Mouse (Mus musculus) ES-Bruce4 (cell line): Measurements from ENCODE around the gene Gm4307.
"Not testable (repeated sequence)": the region's sequence is repeated elsewhere in the genome, so short reads cannot be mapped to it uniquely, and the experiment has no call there.

Source experiments
- CTCF ChIP-seq: IDR thresholded peaks from one replicate; pipeline ENCODE4 v1.8.1; 2011; ENCODE audit warnings: low read depth, low read length
- EP300 ChIP-seq: IDR thresholded peaks from 2 replicates; pipeline ENCODE4 v1.6.1; 2011; ENCODE audit warnings: low read depth, low read length; ENCODE audit not compliant: insufficient read depth
- POLR2A ChIP-seq: IDR thresholded peaks from one replicate; pipeline ENCODE4 v1.8.1; 2011; ENCODE audit warnings: low read length; ENCODE audit not compliant: insufficient read depth

DNA sequence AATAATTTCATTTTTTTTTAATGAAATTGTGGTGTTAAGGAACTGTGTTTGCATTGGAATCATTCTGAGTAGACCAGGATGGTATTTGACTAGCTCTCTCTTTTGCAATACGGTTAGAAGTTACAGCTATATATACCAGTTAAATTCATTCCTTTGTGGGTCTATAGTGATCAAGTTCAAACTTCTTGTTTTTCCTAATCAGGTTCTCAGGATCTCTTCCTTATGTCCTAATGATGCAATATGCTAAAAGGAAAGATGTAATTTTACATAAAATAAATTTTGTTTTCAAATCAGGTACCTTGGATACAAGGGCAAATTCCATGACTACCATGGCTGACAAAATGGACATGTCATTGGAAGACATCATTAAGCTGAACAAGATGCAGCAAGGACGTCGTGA is 20.6 kb upstream of the Gm4307 start, which contains the start of gene Gm4302:
- TF ChIP-seq EP300, POLR2A, CTCF: not testable (repeated sequence)
